Mouse (Mus musculus) layer of hippocampus, postnatal 25 days (tissue): ENCODE data around the gene Prr3. TPM values are rescaled to one million over a fixed set of nuclear protein-coding genes. Genes with fewer than 3 reads are reported as not detected.
"Not testable (repeated sequence)": the region's sequence is repeated elsewhere in the genome, so short reads cannot be mapped to it uniquely, and the experiment has no call there.

Experiments
- DNase-seq, 2 experiments: peaks; one replicate each; pipeline ENCODE4 v3.0.0; 2022; ENCODE audit warnings: mixed read lengths in 2 of 2, low spot score in 1 of 2; ENCODE audit errors: extremely low spot score in 1 of 2
- microRNA-seq, 2 experiments: library from miRNA; unstranded; fragments of <30 nt; microRNA quantifications; one replicate each; pipeline ENCODE4 v1.2.0; 2021
- total RNA-seq, 2 experiments: library from RNA; stranded (reverse); gene quantifications; 2 replicates each; pipeline ENCODE4 v1.2.3; 2021

Prr3 gene
- total RNA-seq, 2 experiments from 2014 or later, result 40.2 to 53.1 TPM

DNA sequence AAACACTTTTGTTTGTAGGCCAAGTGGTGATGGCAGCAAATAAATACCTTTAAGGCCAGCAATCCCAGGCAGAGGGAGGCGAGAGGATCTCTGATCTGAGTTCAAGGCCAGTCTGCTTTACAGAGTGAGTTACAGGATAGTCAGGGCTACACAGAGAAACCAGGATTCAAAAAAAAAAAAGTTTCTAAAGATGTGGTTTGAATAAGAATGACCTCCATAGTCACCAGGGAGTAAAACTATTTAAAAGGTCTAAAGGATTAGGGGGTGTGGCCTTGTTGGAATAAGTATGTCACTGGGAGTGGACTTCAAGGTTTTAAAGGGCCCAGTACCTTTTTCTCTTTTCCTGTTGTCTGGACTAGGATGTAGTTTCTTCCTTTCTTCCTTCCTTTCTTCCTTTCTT lies 40.1 kb downstream of the Prr3 start:
- no peak for DNase-seq

DNA sequence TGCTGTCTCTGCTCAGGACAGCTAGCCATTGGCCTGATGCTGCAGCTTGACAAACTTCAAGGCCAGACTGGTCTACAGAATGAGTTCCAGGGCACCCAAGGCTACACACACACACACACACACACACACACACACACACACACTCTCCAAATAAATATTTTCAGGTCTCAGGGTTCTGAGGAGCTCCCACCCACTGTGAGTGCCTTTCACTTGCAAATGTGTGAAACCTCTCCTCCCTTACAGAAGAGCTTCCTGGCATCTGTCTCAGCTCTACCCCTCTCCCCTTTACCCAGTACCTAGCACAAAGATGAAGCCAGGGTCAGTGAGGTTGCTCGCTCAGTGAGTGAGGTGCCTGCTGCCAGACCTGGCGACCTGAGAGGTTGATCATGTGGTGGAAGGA lies 40.9 kb downstream of the Prr3 start:
- DNase-seq, result no peak

DNA sequence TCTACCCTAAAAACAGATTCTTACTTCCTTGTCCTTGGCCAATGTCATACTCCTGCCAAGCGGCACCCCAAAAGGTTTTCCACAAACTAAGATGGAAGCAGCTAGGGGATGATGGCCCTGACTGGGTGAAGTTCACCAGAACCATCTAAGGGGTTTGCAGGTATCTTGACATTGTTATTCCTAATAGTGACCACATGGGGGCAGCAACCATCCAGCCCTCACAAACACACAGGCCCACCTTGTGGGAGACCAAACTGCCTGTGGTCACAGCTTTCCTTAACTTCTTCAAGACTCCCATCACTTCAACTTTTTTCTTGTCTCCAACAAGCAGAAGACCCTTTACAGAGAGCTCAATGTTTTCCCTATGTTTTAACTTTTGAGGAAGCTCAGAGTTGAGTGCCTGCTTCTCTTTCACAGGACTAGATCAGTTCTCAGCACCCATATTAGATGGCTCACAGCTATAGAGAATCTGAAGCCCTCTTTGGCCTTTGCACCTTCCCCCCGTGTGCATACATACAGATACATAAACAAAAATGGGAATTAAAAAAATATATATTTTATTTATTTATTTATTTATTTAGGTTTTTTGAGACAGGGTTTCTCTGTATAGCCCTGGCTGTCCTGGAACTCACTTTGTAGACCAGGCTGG lies 42.2 kb downstream of the Prr3 start:
- DNase-seq, result peak in 1 of 2 experiments; percentile 32

DNA sequence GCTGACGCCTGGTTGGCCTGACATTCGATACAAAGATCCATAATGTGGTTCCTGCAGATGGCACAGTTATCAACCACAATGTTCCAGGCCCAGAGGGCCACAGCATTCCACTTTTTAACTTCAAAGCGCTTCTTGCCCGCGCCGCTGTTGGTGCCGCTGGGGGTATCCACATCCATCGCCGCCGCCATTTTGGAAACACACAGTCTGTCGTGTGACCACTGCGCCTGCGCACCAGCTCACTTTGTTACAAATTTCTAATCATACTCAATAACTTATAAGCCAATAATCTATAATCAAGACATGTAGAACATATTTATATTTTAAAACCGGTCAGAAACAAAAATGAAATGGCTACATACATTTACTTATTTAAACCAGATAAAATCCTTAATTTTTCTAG lies 44.3 kb downstream of the Prr3 start:
- not testable (repeated sequence) for DNase-seq

DNA sequence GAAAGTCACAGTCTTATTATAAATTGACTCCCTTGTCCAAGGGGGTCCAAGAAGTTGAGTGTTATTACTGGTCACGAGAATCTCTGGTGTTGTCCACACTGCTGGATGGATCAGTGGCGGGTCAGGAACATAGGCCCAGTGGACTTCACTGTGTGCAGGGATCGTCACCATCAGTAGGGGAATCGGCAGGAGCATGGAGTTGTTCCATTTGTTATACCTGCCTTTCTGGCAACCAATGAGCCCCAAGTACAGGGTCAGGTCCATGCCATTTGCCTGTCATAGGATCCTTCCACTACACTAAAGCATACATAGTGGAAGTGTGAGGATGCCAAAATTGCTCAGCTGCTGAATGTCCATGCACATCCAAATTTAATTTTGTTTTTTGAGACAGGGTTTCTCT lies 47.4 kb downstream of the Prr3 start:
- no peak for DNase-seq

DNA sequence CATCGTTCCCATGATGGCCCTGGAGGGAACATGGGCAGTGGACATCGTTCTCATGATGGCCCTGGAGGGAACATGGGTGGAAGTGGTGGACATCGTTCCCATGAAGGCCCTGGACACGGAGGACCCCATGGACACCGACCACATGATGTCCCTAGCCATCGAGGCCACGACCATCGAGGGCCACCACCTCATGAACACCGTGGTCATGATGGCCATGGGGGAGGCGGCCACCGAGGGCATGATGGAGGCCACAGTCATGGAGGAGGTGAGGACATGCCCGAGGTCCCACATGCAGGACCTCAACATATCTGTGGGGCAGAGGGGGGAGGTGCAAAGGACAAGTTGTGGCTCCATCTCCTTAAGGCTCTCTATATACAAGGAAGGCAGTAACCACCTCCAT lies 49.4 kb downstream of the Prr3 start:
- no peak for DNase-seq

DNA sequence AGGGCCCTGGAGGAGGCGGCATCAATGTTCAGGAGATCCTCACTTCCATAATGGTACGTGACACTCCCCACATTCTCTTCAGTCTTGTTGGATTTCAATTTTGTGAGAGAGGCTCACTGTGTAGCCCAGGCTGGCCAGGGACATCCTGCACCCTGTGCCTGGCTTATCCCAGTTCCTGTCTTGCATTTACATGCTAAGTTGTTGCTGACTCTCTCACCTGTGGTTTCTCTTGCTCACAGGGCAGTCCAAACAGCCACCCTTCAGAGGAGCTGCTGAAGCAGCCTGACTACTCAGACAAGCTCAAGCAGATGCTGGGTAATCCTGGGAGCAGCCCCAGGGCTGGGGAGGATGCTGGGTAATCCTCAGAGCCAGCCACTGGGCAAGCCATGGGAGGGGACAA lies 50.5 kb downstream of the Prr3 start:
- DNase-seq, result no peak

DNA sequence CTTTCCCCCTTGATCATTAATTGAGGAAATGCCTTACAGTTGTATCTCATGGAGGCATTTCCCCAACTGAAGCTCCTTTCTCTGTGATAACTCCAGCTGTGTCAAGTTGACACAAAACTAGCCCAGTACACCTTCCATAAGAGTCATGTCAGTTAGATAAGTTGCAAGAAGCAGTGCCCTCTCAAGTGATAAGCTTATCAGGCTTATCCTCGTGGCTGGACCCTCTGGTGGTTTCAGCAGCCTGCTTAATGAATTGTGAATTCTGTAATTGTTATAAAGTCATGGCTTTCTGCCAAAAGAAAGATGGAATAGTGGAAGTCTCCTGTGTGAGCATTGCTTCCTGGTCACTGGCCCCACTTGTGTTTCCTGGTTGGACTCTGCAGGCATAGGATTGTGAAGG lies 52.6 kb downstream of the Prr3 start:
- DNase-seq, result no peak

DNA sequence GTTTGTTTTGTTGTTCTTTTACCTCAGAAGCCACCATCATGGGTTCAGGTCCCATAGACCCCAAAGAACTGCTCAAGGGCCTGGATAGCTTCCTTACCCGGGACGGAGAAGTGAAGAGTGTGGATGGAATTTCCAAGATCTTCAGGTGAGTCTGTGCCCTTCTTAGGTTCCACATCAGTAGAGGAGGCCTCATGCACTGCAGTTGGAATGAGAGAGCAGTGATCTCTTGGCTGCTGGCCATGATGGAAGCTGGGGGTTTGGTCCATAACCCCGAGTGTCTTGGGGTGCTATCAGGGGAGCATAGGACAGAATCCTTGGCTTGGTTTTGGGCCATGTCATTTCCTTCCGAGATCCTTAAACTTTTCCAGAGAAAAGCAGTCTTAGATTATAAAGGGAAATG lies 56.8 kb downstream of the Prr3 start:
- DNase-seq, result no peak

DNA sequence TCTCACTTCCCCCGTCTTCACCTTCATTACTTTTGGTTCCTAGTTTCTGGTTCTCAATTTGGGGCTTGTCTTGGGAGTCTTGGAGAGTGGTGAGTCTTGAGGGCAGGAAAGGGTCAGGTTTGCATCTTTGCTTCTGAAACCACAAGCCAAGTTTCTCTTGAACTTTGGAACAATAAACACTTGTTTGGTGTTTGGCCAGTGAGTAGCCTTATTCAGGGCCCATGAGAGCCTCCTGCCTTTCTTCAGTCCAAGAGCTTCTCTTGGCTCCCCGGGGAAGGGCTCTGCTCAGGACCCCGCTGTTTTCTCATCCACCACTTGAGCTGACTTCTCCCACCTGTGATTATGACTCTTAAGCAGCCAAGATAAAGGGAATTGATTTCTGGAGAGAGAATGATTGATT lies 57.5 kb downstream of the Prr3 start:
- no peak for DNase-seq

Small RNA genes within 50 kb of the gene (microRNA-seq; reads per million reads assigned to microRNA genes)
- gene Mir877, result 431 to 497 reads per million in 2 experiments

Other genes starting within 250 kb of the Prr3 start
- 1 to 10 TPM; 3.2 to 5.1 TPM for gene Ier3, start 158.6 kb downstream of the Prr3 start, total RNA-seq
- 100 to 1,000 TPM; 122 to 132 TPM for gene Flot1, start 157.0 kb downstream of the Prr3 start, total RNA-seq
- 100 to 1,000 TPM; 381 to 413 TPM for gene Tubb5, start 141.9 kb downstream of the Prr3 start, total RNA-seq
- 10 to 100 TPM; 12.1 to 16.5 TPM for gene Mdc1, start 138.7 kb downstream of the Prr3 start, total RNA-seq
- gene Nrm, start 118.9 kb downstream of the Prr3 start, total RNA-seq, result 1 to 10 TPM; 2.1 to 3.5 TPM
- gene Ppp1r18, start 114.6 kb downstream of the Prr3 start, total RNA-seq, result 10 to 100 TPM in 1 of 2 experiments, 1 to 10 TPM in 1; 9.5 to 10.5 TPM
- gene Dhx16, start 100.4 kb downstream of the Prr3 start, total RNA-seq, result 10 to 100 TPM; 25.5 to 29.9 TPM
- 10 to 100 TPM; 59.1 to 65.6 TPM for gene 2310061I04Rik, start 82.8 kb downstream of the Prr3 start, total RNA-seq
- 10 to 100 TPM; 61.1 to 75.3 TPM for gene Atat1, start 70.2 kb downstream of the Prr3 start, total RNA-seq
- 10 to 100 TPM; 34.4 to 35.9 TPM for gene Mrps18b, start 63.8 kb downstream of the Prr3 start, total RNA-seq
- gene Ppp1r10, start 63.8 kb downstream of the Prr3 start, total RNA-seq, result 10 to 100 TPM; 69.9 to 81.9 TPM
- gene Abcf1, start 10.5 kb downstream of the Prr3 start, total RNA-seq, result 10 to 100 TPM; 70.3 to 80.6 TPM
- 100 to 1,000 TPM; 143 to 153 TPM for gene Gnl1, start 385 bp downstream of the Prr3 start, total RNA-seq
- 1 to 10 TPM; 1.4 to 1.7 TPM for gene H2-T24, start 40.3 kb upstream of the Prr3 start, total RNA-seq
- 1 to 10 TPM; 3.9 to 4.8 TPM for gene H2-T23, start 52.6 kb upstream of the Prr3 start, total RNA-seq
- 1 to 10 TPM; 6.9 to 8.8 TPM for gene H2-T22, start 62.5 kb upstream of the Prr3 start, total RNA-seq
- gene Gm6034, start 62.7 kb upstream of the Prr3 start, total RNA-seq, result not detected
- 1 to 10 TPM; 1.1 to 1.2 TPM for gene Gm11127, start 78.1 kb upstream of the Prr3 start, total RNA-seq
- not detected for gene Gm19684, start 141.4 kb upstream of the Prr3 start, total RNA-seq
- gene Gm7030, start 149.2 kb upstream of the Prr3 start, total RNA-seq, result not detected
- gene Gm8909, start 188.3 kb upstream of the Prr3 start, total RNA-seq, result not detected
- not detected for gene H2-T3, start 210.1 kb upstream of the Prr3 start, total RNA-seq